Mouse (Mus musculus) Muller cell, postnatal 12 days (primary cell): Measurements from ENCODE around the gene Cib2.

ENCODE experiments used
- DNase-seq: peaks from one replicate; pipeline ENCODE4 v3.0.0-alpha.2; 2015; ENCODE audit errors: inconsistent ontology term

The Cib2 gene

DNA sequence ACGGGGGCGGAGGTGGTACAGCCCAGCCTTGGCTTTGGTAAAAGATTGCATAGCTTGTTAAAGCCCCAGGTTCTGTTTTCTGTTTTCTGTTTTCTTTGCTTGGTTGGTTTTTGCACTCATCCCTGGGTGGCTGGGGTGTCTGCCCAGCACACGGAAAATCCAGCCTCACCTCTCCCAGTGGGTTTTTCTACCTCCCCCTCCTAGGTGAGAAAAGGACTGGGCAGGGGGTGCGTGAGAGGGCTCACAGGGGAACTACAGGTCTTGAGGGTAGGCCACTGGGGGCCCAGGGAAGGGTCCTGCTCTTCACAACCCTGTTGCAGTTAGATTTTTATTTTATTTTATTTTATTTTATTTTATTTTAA lies 15.1 kb downstream of the Cib2 start:
- no peak for DNase-seq

DNA sequence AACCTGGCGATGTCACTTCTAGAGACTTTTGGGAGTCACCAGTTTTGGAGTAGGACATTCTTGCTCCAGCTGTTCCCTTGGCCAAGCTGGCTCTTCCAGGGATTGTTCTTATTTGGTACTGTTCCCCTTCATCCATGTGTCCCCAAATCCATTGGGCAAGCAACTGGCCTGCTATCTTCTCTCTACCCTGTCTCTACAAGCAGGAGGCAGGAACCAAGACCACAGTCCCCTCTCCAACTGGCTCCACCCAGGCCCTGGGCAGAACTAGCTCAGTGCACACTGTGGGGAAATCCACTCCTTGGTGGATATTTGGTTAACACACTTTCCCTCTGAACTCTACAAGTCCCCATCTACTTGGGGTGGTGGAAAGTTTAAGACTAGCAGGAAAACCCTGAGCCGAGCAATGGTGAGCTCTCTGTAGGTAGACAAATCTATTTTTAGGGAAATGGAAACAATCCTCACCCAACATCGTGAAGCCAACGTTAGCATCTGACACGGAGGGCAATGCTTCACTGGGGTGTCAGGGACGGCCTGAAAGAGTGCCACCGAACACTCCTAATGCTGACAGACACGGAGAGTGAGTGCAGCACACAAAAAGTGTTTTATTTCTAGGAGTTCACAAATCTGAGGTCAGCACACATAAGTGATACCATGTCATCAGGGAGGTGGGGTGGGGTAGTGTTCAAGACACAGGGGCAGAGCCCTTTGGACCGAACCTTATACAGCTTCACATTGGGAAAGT lies 15.6 kb downstream of the Cib2 start:
- no peak for DNase-seq

DNA sequence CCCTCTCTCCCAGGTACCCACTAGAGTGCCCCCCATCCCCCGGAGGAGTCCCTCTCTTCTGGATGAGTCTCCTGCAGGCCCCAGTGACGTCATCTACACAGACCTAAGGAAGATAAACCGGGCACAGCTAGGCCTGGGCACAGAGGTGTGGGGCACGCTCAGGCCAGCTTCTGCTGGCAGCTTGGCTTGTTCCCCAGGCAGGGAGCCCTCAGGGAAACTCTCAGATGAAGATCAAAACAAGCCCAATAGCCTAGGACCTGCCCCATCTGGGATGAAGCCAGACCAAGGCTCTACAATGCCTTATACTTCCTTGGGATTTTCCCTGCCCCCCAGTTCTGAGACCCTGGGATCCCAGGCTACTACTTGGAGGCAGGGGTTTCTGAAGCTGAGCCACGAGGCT lies 19.2 kb downstream of the Cib2 start:
- DNase-seq: no peak

DNA sequence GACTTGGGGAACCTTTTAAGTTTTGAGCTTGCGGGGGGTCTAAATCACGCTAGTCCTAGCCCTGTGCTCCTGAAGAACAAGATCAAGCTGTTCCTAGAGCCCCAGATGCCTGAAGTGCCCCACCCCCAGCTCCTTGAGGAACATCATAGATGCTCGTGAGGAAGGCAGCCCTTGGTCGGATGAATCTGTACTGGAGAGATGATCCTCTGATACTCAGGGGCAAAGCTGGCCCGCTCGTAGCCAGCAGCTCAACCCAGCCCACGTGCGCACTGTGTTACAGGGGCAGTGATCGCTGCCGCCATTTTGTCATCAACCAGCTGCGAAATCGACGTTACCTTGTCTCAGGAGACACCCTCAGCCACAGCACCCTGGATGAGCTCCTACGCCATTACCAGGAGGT lies 21.3 kb downstream of the Cib2 start, which contains the start of gene Sh2d7:
Sh2d7 (plus strand) TSS at position 301 of the 400 bp plus-strand sequence.
- no peak for DNase-seq

DNA sequence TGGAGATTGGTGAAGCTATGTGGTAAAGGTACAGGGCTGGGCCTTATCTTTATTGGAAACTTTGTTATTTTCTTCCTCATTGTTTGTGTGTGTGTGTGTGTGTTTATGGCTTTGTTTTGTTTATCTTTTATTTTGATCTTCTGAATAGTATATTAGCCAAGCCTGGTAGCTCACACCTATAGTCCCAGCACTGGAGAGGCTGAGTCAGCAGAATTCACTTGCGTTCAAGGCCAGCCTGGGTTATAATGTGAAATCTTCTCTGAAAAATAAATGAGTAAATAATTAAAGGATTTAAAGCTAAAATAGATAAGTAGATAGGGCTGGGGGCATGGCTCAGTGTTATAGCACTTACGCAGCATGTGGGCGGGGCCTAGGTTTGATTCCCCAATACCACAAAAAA lies 21.8 kb downstream of the Cib2 start:
- DNase-seq: no peak

- no peak for DNase-seq
These were observed 22.5 kb downstream of the Cib2 start for GRCm38 (mm10) chr9:54537480-54537879.

- DNase-seq: no peak
These were observed 23.0 kb downstream of the Cib2 start for GRCm38 (mm10) chr9:54537030-54537429.

DNA sequence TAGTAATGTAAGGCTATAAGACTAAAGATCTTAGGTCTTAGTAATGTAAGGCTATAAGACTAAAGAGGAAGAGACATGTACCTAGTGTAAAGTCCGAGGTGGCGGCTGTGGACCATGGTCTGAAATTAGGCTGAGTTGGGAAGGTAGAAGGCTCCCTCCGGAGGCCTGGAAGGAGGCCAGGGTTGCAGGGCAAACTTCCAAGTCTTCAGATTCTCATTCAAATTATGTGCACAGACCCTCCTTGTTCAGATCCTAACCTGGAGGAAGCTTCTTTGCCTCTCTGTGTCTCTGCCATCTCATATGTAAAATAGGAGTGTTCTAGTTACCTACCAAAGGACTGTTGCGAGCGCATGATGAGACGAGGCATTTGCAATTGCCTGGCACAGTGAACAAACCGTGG lies 23.8 kb downstream of the Cib2 start:
- DNase-seq: no peak

DNA sequence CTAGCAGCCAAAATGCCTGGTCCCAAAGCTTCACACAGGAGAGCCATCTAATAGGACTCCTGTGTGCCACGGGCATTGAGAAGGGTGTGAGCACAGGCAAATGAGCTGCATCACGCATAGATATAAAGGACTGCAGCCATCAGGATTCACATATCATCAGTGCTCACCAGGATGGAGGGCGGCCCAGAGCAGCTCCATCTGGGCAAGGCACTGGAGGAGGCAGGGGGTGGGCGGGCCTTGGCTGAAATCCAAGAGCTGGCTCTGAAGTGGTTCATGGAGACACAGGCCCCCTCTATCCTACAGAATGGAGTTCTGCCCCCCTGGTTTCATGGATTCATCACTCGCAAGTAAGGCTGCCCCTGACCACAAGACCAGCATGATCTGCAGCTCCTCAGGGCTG lies 26.0 kb downstream of the Cib2 start:
- DNase-seq: peak; percentile 24

- DNase-seq: no peak
These were observed 27.1 kb downstream of the Cib2 start for GRCm38 (mm10) chr9:54532926-54533325.

DNA sequence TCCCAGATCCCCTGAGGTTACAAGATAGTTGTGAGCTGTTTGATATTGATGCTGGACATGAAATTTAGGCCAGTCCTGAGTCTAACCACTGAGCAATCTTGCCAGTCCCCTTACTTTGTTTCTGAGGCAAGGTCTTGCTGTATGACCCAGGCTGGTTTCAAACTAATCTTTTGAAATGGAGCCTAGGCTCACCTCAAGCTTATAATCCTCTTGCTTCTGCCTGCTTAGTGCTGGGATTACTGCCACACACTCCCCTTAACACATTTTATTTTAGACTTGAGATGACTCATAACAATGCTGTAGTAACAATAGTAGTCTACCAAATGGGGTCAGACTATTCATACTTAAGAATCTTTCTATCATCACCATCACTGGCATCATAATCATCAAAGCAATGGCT lies 28.6 kb downstream of the Cib2 start:
- no peak for DNase-seq

- DNase-seq: no peak
These were observed 29.2 kb downstream of the Cib2 start for GRCm38 (mm10) chr9:54530836-54531235.

DNA sequence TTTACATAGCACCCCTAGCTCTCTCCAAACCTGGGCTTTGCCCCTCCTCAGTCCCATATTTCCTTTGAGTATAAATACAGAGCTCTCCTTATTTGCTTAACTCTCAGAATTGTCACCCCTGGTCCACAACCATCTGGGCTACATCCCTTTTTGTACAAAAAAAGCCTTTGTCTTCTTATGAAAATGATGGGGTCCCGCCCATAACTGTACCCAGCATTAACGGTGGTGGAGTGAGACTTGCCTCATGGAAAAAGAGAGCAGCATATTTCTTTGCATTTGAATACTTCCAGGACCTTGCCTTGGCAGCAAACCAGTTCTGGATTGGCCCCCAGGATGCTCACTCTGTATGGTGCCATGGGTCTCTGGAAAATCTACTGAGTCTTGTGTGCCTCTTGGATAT lies 30.1 kb downstream of the Cib2 start:
- DNase-seq: no peak

- DNase-seq: no peak
These were observed 32.3 kb downstream of the Cib2 start for GRCm38 (mm10) chr9:54527694-54528093.

GRCm38 (mm10) chr9:54520286-54520685 lies 39.7 kb downstream of the Cib2 start:
- DNase-seq: no peak

DNA sequence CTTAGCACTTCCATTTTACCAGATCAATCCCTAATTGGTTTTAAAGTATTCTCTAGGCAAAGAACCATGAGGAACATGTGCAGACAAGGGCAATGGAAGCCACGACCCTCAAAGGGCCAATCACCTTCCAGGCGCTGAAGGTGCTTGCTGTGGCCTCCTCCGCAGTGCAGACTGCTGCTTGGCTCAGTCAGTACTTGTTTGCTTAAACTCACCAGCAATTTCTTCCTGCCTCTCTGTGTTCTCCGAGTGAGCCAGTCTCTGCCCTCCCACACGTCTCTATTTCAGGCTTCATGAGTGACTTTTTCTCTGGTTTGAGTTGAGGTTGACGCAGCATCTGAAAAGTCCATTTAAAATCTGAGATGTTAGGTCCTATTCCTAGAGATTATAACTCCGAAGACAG lies 41.1 kb downstream of the Cib2 start:
- no peak for DNase-seq

DNA sequence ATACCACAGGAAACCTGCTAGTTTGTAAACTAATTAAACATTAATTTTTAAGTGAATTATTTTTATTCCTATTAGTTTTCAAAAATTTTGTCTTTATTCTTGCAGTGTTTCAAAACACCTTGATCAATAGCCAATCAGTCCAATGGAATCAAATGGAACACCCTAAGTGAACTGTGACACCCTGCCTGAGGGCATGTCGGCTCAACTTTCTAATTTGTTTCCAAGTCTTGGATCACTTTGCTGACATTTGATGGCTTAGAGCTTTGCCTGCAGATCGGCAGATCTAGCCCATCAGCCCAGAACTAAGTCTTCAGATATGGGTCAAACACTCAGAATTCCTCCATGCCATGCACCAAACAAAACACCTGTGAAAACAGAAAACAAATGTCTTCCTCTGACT lies 44.0 kb downstream of the Cib2 start:
- no peak for DNase-seq

- DNase-seq: no peak
These were observed 57.1 kb downstream of the Cib2 start for GRCm38 (mm10) chr9:54502873-54503272.

- no peak for DNase-seq
These were observed 57.9 kb downstream of the Cib2 start for GRCm38 (mm10) chr9:54502111-54502495.

- DNase-seq: peak; percentile 97
These were observed 58.4 kb downstream of the Cib2 start, which contains the start of gene Dmxl2 for GRCm38 (mm10) chr9:54501453-54502110. TSS of gene Dmxl2 (minus strand) at chr9:54501626.

GRCm38 (mm10) chr9:54500832-54501452 lies 59.1 kb downstream of the Cib2 start:
- DNase-seq: no peak

DNA sequence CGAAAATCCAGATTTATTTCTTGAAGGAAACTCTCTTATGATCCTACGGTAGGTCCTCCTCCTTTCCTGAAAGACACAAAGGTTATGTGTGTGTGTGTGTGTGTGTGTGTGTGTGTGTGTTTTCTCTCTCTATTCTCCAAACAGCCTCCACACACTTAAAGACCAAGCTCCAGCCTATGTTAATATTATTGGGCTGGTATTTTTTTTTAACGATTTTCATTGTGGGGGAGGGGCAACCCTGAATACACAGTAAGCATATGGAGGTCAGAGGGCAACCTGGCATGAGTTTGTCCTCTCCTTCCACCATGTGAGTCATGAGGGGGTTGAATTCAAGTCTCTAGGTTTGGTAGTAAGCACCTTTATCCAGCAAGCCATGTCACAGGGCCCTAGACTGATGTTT lies 60.2 kb downstream of the Cib2 start:
- DNase-seq: no peak

DNA sequence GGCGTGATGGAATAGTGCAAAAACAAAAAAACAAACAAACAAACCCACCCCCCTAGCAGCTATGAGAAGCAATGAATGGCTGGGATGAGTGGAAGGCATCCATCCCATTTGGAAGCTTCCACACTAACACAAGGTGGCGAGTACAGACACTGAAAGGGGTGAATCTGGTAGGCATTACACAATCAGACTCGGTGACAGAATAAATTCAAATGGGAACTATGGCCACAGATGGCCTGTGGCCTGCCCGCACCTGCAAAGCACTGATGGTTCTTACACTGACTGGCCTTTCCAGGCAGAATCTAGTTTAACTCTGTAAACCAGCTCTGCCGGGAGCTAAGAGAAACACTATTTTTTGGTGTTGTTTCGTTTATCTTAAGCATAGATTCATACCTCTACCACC lies 60.7 kb downstream of the Cib2 start:
- DNase-seq: no peak
